Mouse (Mus musculus) liver, postnatal 0 days (tissue): ENCODE measurements around the gene Pde6h.

Source experiments
- CTCF ChIP-seq: sonication (generic); IDR thresholded peaks from 2 replicates; pipeline ENCODE4 v1.5.1; 2016; ENCODE audit warnings: antibody characterized with exemption, low read depth
- EP300 ChIP-seq: IDR thresholded peaks from 2 replicates; pipeline ENCODE4 v1.6.1; 2016; ENCODE audit warnings: antibody characterized with exemption, low read depth, mild to moderate bottlenecking

DNA sequence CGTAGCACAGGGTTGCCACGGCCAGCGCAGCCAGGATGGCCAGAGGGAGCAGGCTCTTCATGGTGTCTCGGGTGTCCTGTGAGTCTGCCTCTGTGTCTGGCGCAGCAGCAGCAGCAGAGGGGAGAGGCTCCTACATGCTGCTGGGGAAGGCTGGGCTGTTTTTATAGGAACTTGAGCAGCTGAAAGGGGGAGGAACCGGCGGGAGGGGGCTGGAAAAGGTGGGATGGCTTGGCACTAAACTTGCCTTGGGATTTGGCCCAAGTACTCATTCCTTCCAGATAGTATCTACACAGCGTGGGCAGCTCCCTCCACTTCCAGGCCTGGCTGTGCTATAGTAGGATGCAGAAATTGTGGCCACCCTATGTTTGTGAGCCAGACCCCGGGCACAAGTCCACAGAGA lies 48.0 kb upstream of the Pde6h start, which contains the start of gene Mgp:
- TF ChIP-seq CTCF (no peak), EP300 (no peak)
